Mouse (Mus musculus) activated CD4-positive, CD25-positive, alpha-beta regulatory T cell, adult 4 months (primary cell): ENCODE results near the gene Zc3h12d. TPM values are rescaled to one million over a fixed set of nuclear protein-coding genes. Genes with fewer than 3 reads are reported as not detected.

ENCODE experiments used
- ATAC-seq: one replicate; pipeline ENCODE4 v1.8.0; 2017
- polyA plus RNA-seq, 2 experiments: library from polyadenylated mRNA; unstranded; fragments of 100-300 nt; shearing (Covaris generic); gene quantifications; one replicate each; pipeline ENCODE4 v1.2.1; 2017

Zc3h12d gene
- polyA plus RNA-seq, 2 experiments from 2014 or later: 30.6 to 51.3 TPM

DNA sequence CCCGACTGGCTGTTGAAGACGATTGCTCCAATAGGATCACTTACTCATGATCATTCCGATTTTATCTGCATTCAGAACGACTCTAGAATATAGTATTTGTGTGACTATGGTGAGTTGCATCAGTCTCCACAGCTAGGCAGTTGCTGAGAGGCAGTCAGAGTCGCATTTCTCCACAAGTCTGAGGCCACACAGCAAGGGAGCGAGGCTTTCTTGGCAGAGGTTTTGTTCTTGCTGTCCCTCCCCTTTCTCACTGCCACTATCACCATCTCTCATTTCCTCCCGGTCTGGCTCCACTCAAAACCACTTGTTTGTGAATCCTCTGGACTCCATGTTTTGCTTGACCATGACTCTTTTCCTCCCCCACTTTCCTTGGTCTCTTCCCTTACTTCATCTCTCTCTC lies 41.9 kb downstream of the Zc3h12d start:
- no peak for ATAC-seq

DNA sequence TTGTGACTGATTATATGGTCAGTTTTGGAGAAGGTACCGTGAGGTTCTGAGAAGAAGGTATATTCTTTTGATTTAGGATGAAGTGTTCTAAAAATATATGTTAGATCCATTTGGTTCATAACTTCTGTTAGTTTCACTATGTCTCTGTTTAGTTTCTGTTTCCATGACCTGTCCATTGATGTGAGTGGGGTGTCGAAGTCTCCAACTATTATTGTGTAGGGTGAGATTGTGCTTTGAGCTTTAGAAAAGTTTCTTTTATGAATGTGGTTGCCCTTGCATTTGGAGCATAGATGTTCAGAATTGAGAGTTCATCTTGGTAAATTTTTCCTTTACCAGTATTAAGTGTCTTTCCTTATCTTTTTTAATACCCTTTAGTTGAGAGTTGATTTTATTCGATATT lies 48.0 kb downstream of the Zc3h12d start:
- ATAC-seq: peak; percentile 49

DNA sequence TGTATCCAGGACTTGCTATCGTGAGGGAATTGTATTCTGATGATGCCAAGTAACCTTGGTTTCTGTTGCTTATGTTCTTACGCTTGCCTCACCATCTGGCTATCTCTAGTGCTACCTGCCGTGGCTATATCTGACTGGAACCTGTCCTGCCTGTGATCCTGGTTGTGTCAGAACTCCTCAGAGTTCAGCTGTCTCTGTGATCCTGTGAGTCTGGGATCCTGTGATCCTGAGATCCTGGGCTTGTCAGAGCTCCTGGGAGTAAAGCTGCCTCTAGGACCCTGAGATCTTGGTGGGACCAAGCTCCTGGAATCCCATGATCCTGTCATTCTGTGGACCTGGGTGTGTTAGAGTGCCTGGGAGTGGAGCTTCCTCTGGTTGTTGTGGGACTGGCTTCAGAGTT lies 49.7 kb downstream of the Zc3h12d start:
- no peak for ATAC-seq

DNA sequence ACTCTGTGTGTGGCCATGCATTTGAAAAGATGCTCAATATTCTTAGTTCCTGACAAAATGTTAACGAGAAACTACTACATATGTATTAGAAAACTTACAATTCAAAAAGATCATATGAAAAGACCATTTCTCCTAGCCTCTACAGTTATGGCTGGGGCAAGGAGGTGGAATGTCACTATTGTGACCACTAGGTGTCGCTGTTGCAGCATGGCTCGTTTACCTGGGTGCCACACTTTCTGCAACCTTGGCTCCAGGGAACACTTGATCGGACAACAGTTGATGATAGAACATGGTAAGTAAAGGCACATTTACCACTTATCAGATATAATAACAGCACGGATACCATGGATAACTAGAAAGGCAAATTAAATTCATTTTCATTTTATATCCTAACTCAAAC lies 51.3 kb downstream of the Zc3h12d start:
- peak; percentile 68 for ATAC-seq

DNA sequence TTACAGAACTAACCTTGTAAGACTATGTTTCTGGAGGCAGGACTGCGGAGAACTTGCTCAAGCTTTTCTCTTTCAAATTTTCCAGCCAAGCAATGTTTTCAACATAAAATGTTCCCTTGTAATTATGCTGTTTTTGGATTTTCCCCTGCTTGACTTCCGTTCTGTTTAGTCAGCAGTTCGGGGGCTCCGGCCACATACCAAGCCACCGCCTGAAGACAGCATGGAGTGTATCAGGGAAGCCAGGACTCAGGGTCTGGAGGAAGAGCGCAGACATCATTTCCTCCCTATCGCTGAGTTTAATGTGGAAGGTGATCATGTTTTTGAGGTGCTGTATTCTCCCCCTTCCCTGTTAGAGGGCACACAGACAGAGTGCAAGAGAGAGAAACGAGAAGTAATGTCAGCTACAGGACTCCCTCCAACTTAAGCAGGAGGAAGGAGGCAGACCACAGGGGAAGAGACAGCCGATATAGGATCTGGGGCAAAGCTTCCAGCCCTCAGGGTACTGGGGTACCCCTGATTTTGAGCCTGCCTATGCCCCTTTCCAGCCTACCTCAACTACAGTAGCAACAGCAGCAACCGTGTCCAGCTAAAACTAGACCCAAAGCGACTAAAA lies 56.1 kb downstream of the Zc3h12d start:
- no peak for ATAC-seq

GRCm38 (mm10) chr10:7900719-7901627 lies 68.7 kb downstream of the Zc3h12d start:
- no peak for ATAC-seq

GRCm38 (mm10) chr10:7904157-7904556 lies 71.9 kb downstream of the Zc3h12d start:
- no peak for ATAC-seq

- ATAC-seq: no peak
Measured at GRCm38 (mm10) chr10:7907151-7907550, 74.9 kb downstream of the Zc3h12d start.

GRCm38 (mm10) chr10:7911268-7911667 lies 79.0 kb downstream of the Zc3h12d start:
- ATAC-seq: no peak

Other genes with a start within 250 kb of the Zc3h12d start
- gene Lrp11, start 242.7 kb upstream of the Zc3h12d start, polyA plus RNA-seq: under 1 TPM; 0.33 to 0.36 TPM
- 10 to 100 TPM; 29.1 to 30.2 TPM for gene Nup43, start 165.0 kb upstream of the Zc3h12d start, polyA plus RNA-seq
- 100 to 1,000 TPM; 109 to 123 TPM for gene Pcmt1, start 151.3 kb upstream of the Zc3h12d start, polyA plus RNA-seq
- 1 to 10 TPM; 6.9 to 7.0 TPM for gene Lats1, start 151.3 kb upstream of the Zc3h12d start, polyA plus RNA-seq
- 10 to 100 TPM; 77.4 to 78.9 TPM for gene Katna1, start 106.5 kb upstream of the Zc3h12d start, polyA plus RNA-seq
- 10 to 100 TPM; 60.7 to 68.8 TPM for gene Ginm1, start 39.6 kb upstream of the Zc3h12d start, polyA plus RNA-seq
- 10 to 100 TPM; 63.9 to 74.0 TPM for gene Ppil4, start 39.6 kb upstream of the Zc3h12d start, polyA plus RNA-seq
- 10 to 100 TPM; 31.7 to 38.9 TPM for gene Tab2, start 123.8 kb downstream of the Zc3h12d start, polyA plus RNA-seq